Mouse (Mus musculus) left cerebral cortex, adult 2 months (tissue): ENCODE measurements around the gene Capn2. TPM values are rescaled to one million over a fixed set of nuclear protein-coding genes. Genes with fewer than 3 reads are reported as not detected.

Experiments
- DNase-seq, 2 experiments: peaks; one replicate each; pipeline ENCODE4 v3.0.0; 2021 to 2022; ENCODE audit warnings: low spot score in 2 of 2, mixed read lengths in 1 of 2; ENCODE audit errors: extremely low spot score in 1 of 2
- H3K27ac ChIP-seq: fragments of 200-600 bp; 2 replicates; pipeline ENCODE4 v1.8.1; 2022
- H3K4me3 ChIP-seq: fragments of 200-600 bp; 2 replicates; pipeline ENCODE4 v1.8.1; 2022
- CTCF ChIP-seq: fragments of 200-600 bp; IDR thresholded peaks from 2 replicates; pipeline ENCODE4 v1.8.1; 2022; ENCODE audit warnings: antibody characterized with exemption, mild to moderate bottlenecking, moderate library complexity
- intact Hi-C: fragments of 180-260 bp; cut with DNase I; formaldehyde crosslinking; loops from one replicate; pipeline ENCODE4 v1.15.1; 2025
- total RNA-seq, 2 experiments: library from RNA; stranded (reverse); gene quantifications; 2 replicates each; pipeline ENCODE4 v1.2.3; 2021

Gene Capn2
- total RNA-seq, 2 experiments from 2014 or later, result 61.2 to 63.7 TPM

GRCm38 (mm10) chr1:182496685-182497084 lies 20.7 kb downstream of the Capn2 start:
- TF ChIP-seq CTCF, result no peak
- intact Hi-C loops, result no loop called here
- Histone ChIP-seq H3K27ac (no peak overlapping the region), H3K4me3 (no peak overlapping the region)
- no peak for DNase-seq

GRCm38 (mm10) chr1:182494285-182495145 lies 22.9 kb downstream of the Capn2 start:
- TF ChIP-seq CTCF, result no peak
- intact Hi-C loops, result no loop called here

GRCm38 (mm10) chr1:182491839-182492238 lies 25.6 kb downstream of the Capn2 start:
- intact Hi-C loops, result loop anchor here (2.0 kb wide), 1 partner anchor 25 kb away; the partner anchor contains the start of gene Capn2
- no peak for TF ChIP-seq CTCF
- Histone ChIP-seq H3K4me3 (no peak overlapping the region), H3K27ac (peak overlapping the region; percentile 44; the same call in 1 of the 2 replicates)
- DNase-seq, result no peak

More at GRCm38 (mm10) chr1:182494285-182495145, 22.9 kb downstream of the Capn2 start:
- H3K4me3 ChIP-seq, result no peak overlapping the region
- H3K27ac ChIP-seq, result no peak overlapping the region
- DNase-seq, result no peak

GRCm38 (mm10) chr1:182490568-182490967 lies 26.8 kb downstream of the Capn2 start:
- intact Hi-C loops, result loop anchor here (2.0 kb wide), 1 partner anchor 26 kb away; the partner anchor contains the start of gene Capn2
- Histone ChIP-seq H3K27ac (peak overlapping the region; percentile 47), H3K4me3 (no peak overlapping the region)
- DNase-seq, result no peak
- TF ChIP-seq CTCF, result peak; percentile 4; the same call in 1 of the 2 replicates

DNA sequence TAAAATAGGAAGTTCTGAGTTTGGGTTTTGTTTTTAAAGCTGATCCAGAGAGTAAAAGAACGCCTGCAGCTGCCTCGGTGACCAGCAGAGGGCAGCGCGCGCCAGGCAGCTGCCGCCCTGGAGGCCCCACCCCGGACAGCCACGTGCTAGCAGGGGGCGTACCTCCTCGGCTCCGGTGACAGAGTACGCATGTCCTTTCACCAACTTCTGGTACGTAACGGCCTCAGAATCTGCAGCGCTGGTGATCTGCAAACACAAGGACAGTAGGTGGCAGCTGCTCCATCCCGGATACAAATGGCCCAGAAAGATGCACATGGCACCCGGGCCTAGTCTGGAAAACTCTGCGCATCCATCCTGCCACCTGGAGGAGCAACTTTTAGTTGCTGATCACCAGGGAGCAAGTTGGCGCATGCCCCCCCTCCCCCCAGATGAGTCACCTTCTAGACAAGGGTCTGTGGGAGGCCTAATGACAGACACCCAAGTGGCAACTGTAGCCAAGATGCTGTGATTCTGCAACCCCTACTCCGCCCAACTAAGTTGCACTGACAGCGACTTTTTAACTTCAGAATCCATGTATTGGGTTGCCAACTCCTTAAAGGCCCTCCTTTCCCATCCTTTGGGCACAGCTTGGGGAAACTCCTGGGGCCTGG lies 27.5 kb downstream of the Capn2 start:
- peak overlapping the region; percentile 63 for H3K27ac ChIP-seq
- DNase-seq, result peak; percentile 90 to 92
- intact Hi-C loops, result loop anchor here (1.0 to 2.0 kb wide), 2 partner anchors 27 to 49 kb away; partner anchors contain the start of gene Capn2
- TF ChIP-seq CTCF, result peak; percentile 99
- peak overlapping the region; percentile 36; the same call in 1 of the 2 replicates for H3K4me3 ChIP-seq

DNA sequence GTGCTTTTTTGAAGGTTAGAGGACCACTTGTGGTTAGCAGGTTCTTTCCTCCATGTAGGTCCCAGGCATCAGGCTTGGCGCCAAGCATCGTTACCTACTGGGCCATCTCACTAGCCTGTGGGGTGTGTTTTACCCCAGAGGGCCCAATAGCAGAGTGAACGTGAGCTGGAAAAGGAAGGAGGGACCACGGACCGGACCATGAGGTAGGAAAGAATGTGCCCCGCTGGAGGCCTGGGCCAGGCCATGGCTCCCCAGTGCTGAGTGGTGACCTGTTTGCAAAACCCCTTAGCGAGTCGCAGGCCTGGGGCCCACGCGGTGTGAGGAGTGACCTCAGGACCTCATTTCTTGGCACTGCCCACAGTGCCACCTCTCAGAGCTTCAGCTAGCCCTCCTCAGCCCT lies 28.9 kb downstream of the Capn2 start:
- intact Hi-C loops, result no loop called here
- TF ChIP-seq CTCF, result no peak
- no peak overlapping the region; the same call in 1 of the 2 replicates for H3K27ac ChIP-seq
- no peak for DNase-seq
- no peak overlapping the region for H3K4me3 ChIP-seq

DNA sequence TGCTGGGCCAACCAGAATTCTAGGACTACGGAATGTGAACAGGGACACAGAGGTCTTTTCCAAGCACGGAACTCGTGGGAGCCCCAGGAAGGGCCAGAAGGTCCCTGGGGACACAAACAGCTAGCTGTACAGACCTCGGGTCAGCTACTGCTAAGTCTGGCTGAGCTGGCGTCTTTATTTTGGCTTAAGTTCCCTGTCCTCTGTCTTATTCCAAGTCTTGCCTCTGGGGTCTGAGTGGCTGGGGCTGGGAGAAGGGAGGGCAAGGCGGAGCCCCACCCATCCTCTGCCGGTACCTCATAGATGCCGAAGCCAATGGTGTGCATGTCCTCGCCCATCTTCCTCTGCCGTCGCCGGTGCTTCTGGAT lies 33.5 kb downstream of the Capn2 start:
- peak in 1 of 2 experiments; percentile 29 for DNase-seq
- H3K27ac ChIP-seq, result no peak overlapping the region; the same call in 1 of the 2 replicates
- no peak for TF ChIP-seq CTCF
- intact Hi-C loops, result no loop called here
- no peak overlapping the region for H3K4me3 ChIP-seq

DNA sequence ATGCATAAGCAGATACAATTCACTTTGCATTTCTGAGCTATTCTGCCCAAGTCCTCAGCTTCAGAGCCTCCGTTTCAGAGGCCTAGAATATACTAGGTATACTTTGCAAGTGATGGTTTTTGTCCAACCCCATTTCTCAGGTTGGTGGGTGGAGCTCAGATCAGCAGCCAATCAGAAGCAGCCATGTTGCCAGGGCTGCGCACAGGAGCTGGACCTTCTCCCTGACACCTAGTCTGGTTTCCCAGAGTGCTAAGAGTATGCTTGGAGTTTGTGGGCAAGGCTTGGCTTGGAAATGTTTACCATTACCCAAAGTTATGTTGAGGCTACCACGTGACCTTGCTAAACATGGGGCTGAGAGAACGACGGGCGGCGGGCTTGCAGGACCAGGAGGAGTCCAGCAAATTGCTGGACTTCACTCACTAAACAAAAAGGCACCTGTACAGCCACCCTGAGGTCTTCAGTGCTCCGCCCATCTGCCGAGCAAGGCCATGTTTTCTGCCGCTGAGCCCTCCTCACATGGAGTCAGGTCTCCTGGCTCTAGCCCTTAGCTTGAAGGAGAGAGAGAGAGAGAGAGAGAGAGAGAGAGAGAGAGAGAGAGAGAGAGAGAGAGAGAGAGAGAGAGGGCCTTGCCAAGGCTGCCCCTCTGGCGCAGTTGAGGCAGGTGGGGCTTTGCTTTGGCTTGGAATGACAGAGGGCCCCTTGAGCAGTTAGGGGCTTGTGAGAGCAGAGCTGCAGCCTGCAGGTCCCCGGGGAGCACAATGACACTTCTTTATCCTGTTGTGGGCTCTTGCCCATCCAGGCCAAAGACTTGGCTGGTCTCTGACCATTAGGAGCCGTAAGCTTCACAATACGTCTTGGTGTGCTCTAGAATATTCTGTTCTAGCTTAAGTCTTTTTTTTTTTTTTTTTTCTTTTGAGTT lies 34.2 kb downstream of the Capn2 start:
- H3K4me3 ChIP-seq, result no peak overlapping the region
- intact Hi-C loops, result no loop called here
- peak overlapping the region; percentile 10 for H3K27ac ChIP-seq
- no peak for TF ChIP-seq CTCF
- no peak for DNase-seq

DNA sequence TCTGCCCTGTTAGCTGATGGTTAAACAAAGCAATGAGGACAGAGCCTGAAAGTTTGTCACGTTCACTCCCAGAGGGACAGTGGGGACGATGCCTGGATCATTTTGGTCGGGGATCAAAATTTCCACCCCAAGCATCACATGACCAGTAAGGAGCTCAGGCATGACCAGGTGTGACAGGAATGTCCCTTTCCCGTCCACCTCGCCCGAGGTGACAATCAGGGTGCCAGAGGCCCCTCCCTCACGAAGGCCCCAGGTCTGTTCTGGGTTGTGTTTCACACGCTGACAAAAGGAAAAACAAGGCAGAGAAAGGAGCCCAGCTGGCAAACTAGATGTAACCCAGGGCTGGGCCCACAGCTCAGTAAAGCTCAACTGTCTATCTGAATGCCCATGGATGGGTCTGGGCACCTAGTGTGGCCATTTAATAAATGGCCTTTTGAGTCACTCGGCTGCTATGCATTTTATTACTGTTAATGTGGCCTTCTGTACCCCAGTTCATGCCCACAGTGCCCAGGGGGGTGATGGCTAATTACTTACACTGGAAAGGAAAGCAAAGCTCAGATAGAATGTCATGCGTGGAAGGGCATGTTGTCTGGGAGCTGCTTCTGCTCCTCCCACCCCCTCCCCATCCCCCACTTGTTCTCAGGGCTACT lies 35.6 kb downstream of the Capn2 start:
- intact Hi-C loops, result no loop called here
- no peak overlapping the region for H3K4me3 ChIP-seq
- no peak for DNase-seq
- no peak overlapping the region for H3K27ac ChIP-seq
- no peak for TF ChIP-seq CTCF

DNA sequence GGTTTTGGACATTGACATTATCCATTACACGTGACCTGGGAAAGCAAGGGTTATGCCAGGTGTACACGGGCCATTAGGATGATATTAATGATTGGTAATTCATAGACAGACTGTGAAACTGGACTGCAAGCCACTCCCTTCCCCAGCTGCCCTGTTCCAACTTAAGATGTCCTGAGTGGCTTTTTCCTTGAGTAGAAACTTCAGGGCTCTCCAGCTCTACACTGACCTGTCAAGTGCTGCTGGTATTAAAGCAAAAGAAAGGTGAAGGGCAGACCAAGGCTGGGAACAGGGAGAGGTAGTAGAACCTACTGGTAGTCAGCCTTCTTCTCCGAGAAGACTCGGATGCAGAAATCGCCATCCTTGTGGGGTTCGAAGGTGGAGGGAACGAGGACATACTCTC lies 36.3 kb downstream of the Capn2 start:
- TF ChIP-seq CTCF, result no peak
- no peak overlapping the region for H3K27ac ChIP-seq
- intact Hi-C loops, result no loop called here
- no peak overlapping the region for H3K4me3 ChIP-seq
- DNase-seq, result no peak

- H3K4me3 ChIP-seq, result no peak overlapping the region
- no peak overlapping the region for H3K27ac ChIP-seq
- intact Hi-C loops, result no loop called here
- DNase-seq, result no peak
- no peak for TF ChIP-seq CTCF
These were observed 38.5 kb downstream of the Capn2 start for GRCm38 (mm10) chr1:182478935-182479334.
